Mouse (Mus musculus): ENCODE measurements around the gene Olfr618. TPM values are rescaled to one million over a fixed set of nuclear protein-coding genes. Genes with fewer than 3 reads are reported as not detected.
"Not testable (repeated sequence)": the region's sequence is repeated elsewhere in the genome, so short reads cannot be mapped to it uniquely, and the experiment has no call there.

The Olfr618 gene
- total RNA-seq (2021), result not detected

- no peak for DNase-seq
Observed at GRCm38 (mm10) chr7:103589803-103590202, at the start of gene Olfr618. Olfr618 (plus strand) TSS chr7:103590103.

- DNase-seq, result not testable (repeated sequence)
Observed at GRCm38 (mm10) chr7:103542617-103543016, 47.3 kb upstream of the Olfr618 start, which contains the start of gene Olfr612. Olfr612 (minus strand) TSS chr7:103542717.

- DNase-seq, result no peak
Observed at GRCm38 (mm10) chr7:103547774-103548173, 42.1 kb upstream of the Olfr618 start, which contains the start of gene Olfr613. Olfr613 (plus strand) TSS chr7:103548074.

- DNase-seq, result no peak
Observed at GRCm38 (mm10) chr7:103555779-103556178, 34.1 kb upstream of the Olfr618 start, which contains the start of gene Olfr615. Olfr615 (plus strand) TSS chr7:103556079.

- DNase-seq, result no peak
Observed at GRCm38 (mm10) chr7:103569043-103569442, 20.9 kb upstream of the Olfr618 start, which contains the start of gene Olfr616. Olfr616 (minus strand) TSS chr7:103569143.

GRCm38 (mm10) chr7:103572761-103573160 lies 17.1 kb upstream of the Olfr618 start, which contains the start of gene Olfr617:
Olfr617 (plus strand) TSS chr7:103573061.
- DNase-seq, result no peak

- DNase-seq, result no peak
Observed at GRCm38 (mm10) chr7:103600275-103600674, 10.4 kb downstream of the Olfr618 start, which contains the start of gene Olfr619. Olfr619 (plus strand) TSS chr7:103600575.

GRCm38 (mm10) chr7:103607425-103607824 lies 17.5 kb downstream of the Olfr618 start:
- DNase-seq, result no peak

- no peak for DNase-seq
Observed at GRCm38 (mm10) chr7:103612434-103612833, 22.5 kb downstream of the Olfr618 start, which contains the start of gene Olfr620. Olfr620 (minus strand) TSS chr7:103612534.

- no peak for DNase-seq
Observed at GRCm38 (mm10) chr7:103636795-103637194, 46.9 kb downstream of the Olfr618 start.

- no peak for DNase-seq
Observed at GRCm38 (mm10) chr7:103642602-103643001, 52.7 kb downstream of the Olfr618 start, which contains the start of gene Olfr622. Olfr622 (minus strand) TSS chr7:103642702.

- no peak for DNase-seq
Observed at GRCm38 (mm10) chr7:103644070-103644469, 54.2 kb downstream of the Olfr618 start.

Small RNA genes lying within 50 kb of the gene (microRNA-seq; reads per million reads assigned to microRNA genes)
- 0 reads per million in 2 experiments for gene Gm26506

Other genes with a start within 250 kb of the Olfr618 start
- not detected for gene Olfr600, start 240.4 kb upstream of the Olfr618 start, total RNA-seq (2021)
- not detected for gene Olfr601, start 227.4 kb upstream of the Olfr618 start, total RNA-seq (2021)
- not detected for gene Olfr603, start 203.9 kb upstream of the Olfr618 start, total RNA-seq (2021)
- gene Usp17lc, start 175.0 kb upstream of the Olfr618 start, total RNA-seq (2021), result not detected
- not detected for gene Olfr605, start 144.7 kb upstream of the Olfr618 start, total RNA-seq (2021)
- gene Olfr606, start 141.1 kb upstream of the Olfr618 start, total RNA-seq (2021), result not detected
- gene Olfr607, start 126.0 kb upstream of the Olfr618 start, total RNA-seq (2021), result not detected
- gene Olfr608, start 120.2 kb upstream of the Olfr618 start, total RNA-seq (2021), result not detected
- not detected for gene Olfr609, start 92.0 kb upstream of the Olfr618 start, total RNA-seq (2021)
- gene Olfr610, start 78.0 kb upstream of the Olfr618 start, total RNA-seq (2021), result not detected
- not detected for gene Olfr611, start 69.3 kb upstream of the Olfr618 start, total RNA-seq (2021)
- gene Olfr612, start 47.4 kb upstream of the Olfr618 start, total RNA-seq (2021), result not detected
- not detected for gene Olfr613, start 42.0 kb upstream of the Olfr618 start, total RNA-seq (2021)
- not detected for gene Olfr615, start 34.0 kb upstream of the Olfr618 start, total RNA-seq (2021)
- gene Olfr616, start 21.0 kb upstream of the Olfr618 start, total RNA-seq (2021), result not detected
- gene Olfr617, start 17.0 kb upstream of the Olfr618 start, total RNA-seq (2021), result not detected
- gene Olfr619, start 10.5 kb downstream of the Olfr618 start, total RNA-seq (2021), result not detected
- not detected for gene Olfr620, start 22.4 kb downstream of the Olfr618 start, total RNA-seq (2021)
- gene Olfr622, start 52.6 kb downstream of the Olfr618 start, total RNA-seq (2021), result not detected
- not detected for gene Olfr623, start 73.6 kb downstream of the Olfr618 start, total RNA-seq (2021)
- not detected for gene Olfr624, start 81.1 kb downstream of the Olfr618 start, total RNA-seq (2021)
- gene Olfr625-ps1, start 92.6 kb downstream of the Olfr618 start, total RNA-seq (2021), result not detected
- gene Olfr243, start 124.6 kb downstream of the Olfr618 start, total RNA-seq (2021), result not detected
- gene Olfr628, start 140.3 kb downstream of the Olfr618 start, total RNA-seq (2021), result not detected
- gene Olfr629, start 154.8 kb downstream of the Olfr618 start, total RNA-seq (2021), result not detected
- gene Olfr630, start 167.2 kb downstream of the Olfr618 start, total RNA-seq (2021), result not detected
- gene Olfr69, start 181.5 kb downstream of the Olfr618 start, total RNA-seq (2021), result not detected
- not detected for gene Olfr68, start 189.6 kb downstream of the Olfr618 start, total RNA-seq (2021)
- gene Olfr67, start 201.7 kb downstream of the Olfr618 start, total RNA-seq (2021), result not detected
- 10 to 100 TPM; 35.4 to 54.6 TPM for gene Hbb-bt, start 223.9 kb downstream of the Olfr618 start, total RNA-seq (2021)
- 100 to 1,000 TPM; 247 to 439 TPM for gene Hbb-bs, start 238.0 kb downstream of the Olfr618 start, total RNA-seq (2021)

Measured in layer of hippocampus, postnatal 36 days (tissue).